Mouse (Mus musculus) midbrain, embryonic 12.5 days (tissue): Measurements from ENCODE around the gene Arl1. TPM values are rescaled to one million over a fixed set of nuclear protein-coding genes. Genes with fewer than 3 reads are reported as not detected.
A peak's percentile ranks its signal among the peaks of the same experiment; 100 is the strongest.

ENCODE experiments used
- ATAC-seq: fragments of 200-750 bp; cut with Nextera tagmentation; 2 replicates; pipeline ENCODE4 v1.8.0; 2017; ENCODE audit warnings: low read depth, moderate TSS enrichment, moderate library complexity; ENCODE audit not compliant: low FRiP score
- H3K27ac ChIP-seq: fragments of 300-500 bp; sonication (generic); replicated peaks from 2 replicates; pipeline ENCODE4 v1.5.1; 2016; ENCODE audit warnings: mild to moderate bottlenecking
- H3K27me3 ChIP-seq: fragments of 300-500 bp; sonication (generic); 2 replicates; pipeline ENCODE4 v1.6.1; 2016; ENCODE audit warnings: mild to moderate bottlenecking
- H3K36me3 ChIP-seq: fragments of 300-500 bp; sonication (generic); 2 replicates; pipeline ENCODE4 v1.6.1; 2016
- H3K4me1 ChIP-seq: fragments of 300-500 bp; sonication (generic); 2 replicates; pipeline ENCODE4 v1.6.1; 2016
- H3K4me2 ChIP-seq: fragments of 300-500 bp; sonication (generic); replicated peaks from 2 replicates; pipeline ENCODE4 v1.6.1; 2016; ENCODE audit warnings: mild to moderate bottlenecking, moderate library complexity
- H3K4me3 ChIP-seq: fragments of 300-500 bp; sonication (generic); 2 replicates; pipeline ENCODE4 v1.5.1; 2016; ENCODE audit warnings: mild to moderate bottlenecking
- H3K9ac ChIP-seq: fragments of 300-500 bp; sonication (generic); replicated peaks from 2 replicates; pipeline ENCODE4 v1.6.1; 2016; ENCODE audit warnings: mild to moderate bottlenecking, moderate library complexity
- H3K9me3 ChIP-seq: fragments of 300-500 bp; sonication (generic); 2 replicates; pipeline ENCODE4 v1.6.1; 2016; ENCODE audit warnings: mild to moderate bottlenecking
- WGBS: fragments of 180-500 bp; shearing (Covaris S2); methylation state at CpG from one replicate; pipeline ENCODE4 v1.1.7; 2016; 5-methylcytosine and 5-hydroxymethylcytosine counted together
- polyA plus RNA-seq: library from polyadenylated mRNA; unstranded; fragments of >200 nt; fragmentation: Nextera tagmentation; extraction: Ambion mirVana; gene quantifications from 2 replicates; pipeline ENCODE4 v1.2.1, GENCODE M21; 2016

Arl1 gene
- polyA plus RNA-seq: 135 and 145 TPM in 2 replicates

- Histone ChIP-seq H3K27ac (peak within 1 kb of the TSS; percentile 64), H3K4me1 (peaks cover 11% of the 10 kb centered on the region)
- under 1% methylated on average over 65 of the region's 65 CpGs for WGBS
Measured at GRCm38 (mm10) chr10:88730571-88731495, at the start of gene Arl1. Arl1 (plus strand) TSS chr10:88730858.

GRCm38 (mm10) chr10:88682904-88683563 is 47.6 kb upstream of the Arl1 start:
- 87% methylated on average over 4 of the region's 4 CpGs for WGBS
- no peak overlapping the region for H3K4me3 ChIP-seq
- H3K4me1 ChIP-seq: no peaks in the 10 kb centered on the region
- no peak for ATAC-seq
- H3K27ac ChIP-seq: no peak overlapping the region
- H3K9ac ChIP-seq: no peak overlapping the region
- no peak overlapping the region for H3K4me2 ChIP-seq
- no peaks in the 10 kb centered on the region for H3K36me3 ChIP-seq
- H3K9me3 ChIP-seq: no peaks in the 10 kb centered on the region
- no peaks in the 10 kb centered on the region for H3K27me3 ChIP-seq

More at GRCm38 (mm10) chr10:88730571-88731495, at the start of gene Arl1:
- 0 out of 2 replicates have a peak, but pooled peaks cover under 1% of the 10 kb centered on the region for H3K36me3 ChIP-seq
- peak within 1 kb of the TSS; percentile 95 for H3K4me3 ChIP-seq
- peak within 1 kb of the TSS; percentile 93 for H3K4me2 ChIP-seq
- peak within 1 kb of the TSS; percentile 93 for H3K9ac ChIP-seq
- H3K27me3 ChIP-seq: no peaks in the 10 kb centered on the region
- peak; percentile 93 for ATAC-seq
- no peaks in the 10 kb centered on the region for H3K9me3 ChIP-seq

DNA sequence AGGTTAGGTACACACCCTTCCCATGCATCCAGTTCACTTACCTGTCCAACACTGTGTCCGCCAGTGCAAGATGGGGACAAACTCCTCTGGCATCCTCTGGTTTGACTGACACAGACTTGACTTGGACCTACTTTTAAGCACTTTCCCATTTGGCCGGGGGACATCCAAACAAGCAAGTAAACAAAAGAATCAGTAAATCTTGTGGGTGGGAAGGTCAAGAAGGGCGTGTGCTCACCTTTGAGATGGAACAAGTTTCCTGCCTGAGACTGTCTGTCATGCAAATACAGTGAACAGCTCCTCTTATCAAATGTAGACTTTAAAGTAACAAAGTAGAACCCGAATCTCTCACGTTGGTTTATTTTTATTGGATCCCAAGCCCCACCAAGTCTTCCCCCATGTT is 45.7 kb upstream of the Arl1 start, which contains the start of gene Spic:
TSS of gene Spic (minus strand) at position 91 of the 400 bp plus-strand sequence.
- Histone ChIP-seq H3K27ac (no peak within 1 kb of the TSS), H3K27me3 (no peaks in the 10 kb centered on the region), H3K9me3 (no peaks in the 10 kb centered on the region), H3K4me3 (no peak within 1 kb of the TSS), H3K4me2 (no peak within 1 kb of the TSS), H3K9ac (no peak within 1 kb of the TSS), H3K4me1 (no peaks in the 10 kb centered on the region), H3K36me3 (no peaks in the 10 kb centered on the region)
- WGBS: 77% methylated on average over 5 of the region's 5 CpGs
- no peak for ATAC-seq

- WGBS: 68% methylated on average over 6 of the region's 6 CpGs
Measured at GRCm38 (mm10) chr10:88700938-88701337, 29.7 kb upstream of the Arl1 start.

GRCm38 (mm10) chr10:88708671-88709523 is 21.8 kb upstream of the Arl1 start:
- Histone ChIP-seq H3K4me2 (no peak overlapping the region), H3K9ac (no peak overlapping the region), H3K36me3 (no peaks in the 10 kb centered on the region), H3K27me3 (no peaks in the 10 kb centered on the region), H3K27ac (no peak overlapping the region), H3K9me3 (no peaks in the 10 kb centered on the region), H3K4me1 (no peaks in the 10 kb centered on the region), H3K4me3 (no peak overlapping the region)
- WGBS: 61% methylated on average over 10 of the region's 10 CpGs
- ATAC-seq: no peak

More at GRCm38 (mm10) chr10:88700938-88701337, 29.7 kb upstream of the Arl1 start:
- Histone ChIP-seq H3K9me3 (no peaks in the 10 kb centered on the region), H3K36me3 (no peaks in the 10 kb centered on the region), H3K27ac (no peak overlapping the region), H3K4me2 (no peak overlapping the region), H3K4me1 (no peaks in the 10 kb centered on the region), H3K9ac (no peak overlapping the region), H3K27me3 (no peaks in the 10 kb centered on the region), H3K4me3 (no peak overlapping the region)
- ATAC-seq: no peak

- H3K4me3 ChIP-seq: no peak overlapping the region
- H3K27ac ChIP-seq: no peak overlapping the region
- no peaks in the 10 kb centered on the region for H3K36me3 ChIP-seq
- no peaks in the 10 kb centered on the region for H3K27me3 ChIP-seq
- H3K9me3 ChIP-seq: no peaks in the 10 kb centered on the region
- no peak overlapping the region for H3K4me2 ChIP-seq
- H3K9ac ChIP-seq: no peak overlapping the region
- no peak for ATAC-seq
- no peaks in the 10 kb centered on the region for H3K4me1 ChIP-seq
- 84% methylated on average over 6 of the region's 6 CpGs for WGBS
Measured at GRCm38 (mm10) chr10:88712359-88712758, 18.3 kb upstream of the Arl1 start.

- H3K4me3 ChIP-seq: no peak overlapping the region
- 83% methylated on average over 4 of the region's 4 CpGs for WGBS
- H3K4me2 ChIP-seq: no peak overlapping the region
- no peaks in the 10 kb centered on the region for H3K9me3 ChIP-seq
- H3K36me3 ChIP-seq: no peaks in the 10 kb centered on the region
- H3K9ac ChIP-seq: no peak overlapping the region
- no peaks in the 10 kb centered on the region for H3K27me3 ChIP-seq
- no peak overlapping the region for H3K27ac ChIP-seq
- no peak for ATAC-seq
- no peaks in the 10 kb centered on the region for H3K4me1 ChIP-seq
Measured at GRCm38 (mm10) chr10:88714744-88715143, 15.9 kb upstream of the Arl1 start.

DNA sequence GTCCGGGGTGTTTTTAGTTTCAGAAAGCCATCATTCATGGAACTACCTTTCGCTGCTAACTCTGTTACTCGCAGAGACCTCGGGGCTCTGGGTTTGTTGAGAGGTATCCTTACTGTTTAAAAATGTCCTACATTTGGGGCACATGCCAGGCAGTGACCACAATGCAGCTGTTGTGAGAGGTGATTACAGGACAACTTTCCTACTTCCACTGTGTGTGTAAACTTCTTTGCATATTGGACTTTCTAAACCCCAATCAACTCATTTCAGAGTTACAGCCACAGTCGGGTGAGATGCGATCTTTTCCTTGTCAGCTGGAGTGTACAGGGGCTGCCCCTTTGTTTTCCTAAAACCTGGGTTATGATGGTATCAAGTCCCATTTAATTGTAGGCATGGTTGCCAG is 15.0 kb upstream of the Arl1 start:
- Histone ChIP-seq H3K9ac (no peak overlapping the region), H3K4me1 (no peaks in the 10 kb centered on the region), H3K9me3 (no peaks in the 10 kb centered on the region), H3K27me3 (no peaks in the 10 kb centered on the region), H3K36me3 (no peaks in the 10 kb centered on the region), H3K4me3 (no peak overlapping the region), H3K27ac (no peak overlapping the region), H3K4me2 (no peak overlapping the region)
- 81% methylated on average over 6 of the region's 6 CpGs for WGBS
- ATAC-seq: no peak

- no peaks in the 10 kb centered on the region for H3K27me3 ChIP-seq
- no peaks in the 10 kb centered on the region for H3K9me3 ChIP-seq
- no peak for ATAC-seq
- 58% methylated on average over 13 of the region's 13 CpGs for WGBS
- H3K9ac ChIP-seq: no peak overlapping the region
- no peaks in the 10 kb centered on the region for H3K36me3 ChIP-seq
- H3K4me2 ChIP-seq: no peak overlapping the region
- no peak overlapping the region for H3K27ac ChIP-seq
- H3K4me1 ChIP-seq: no peaks in the 10 kb centered on the region
- H3K4me3 ChIP-seq: no peak overlapping the region
Measured at GRCm38 (mm10) chr10:88716986-88717755, 13.5 kb upstream of the Arl1 start.

GRCm38 (mm10) chr10:88717756-88718025 is 13.0 kb upstream of the Arl1 start:
- no peaks in the 10 kb centered on the region for H3K36me3 ChIP-seq
- H3K4me1 ChIP-seq: no peaks in the 10 kb centered on the region
- no peak for ATAC-seq
- no peaks in the 10 kb centered on the region for H3K9me3 ChIP-seq
- 50% methylated on average over 2 of the region's 2 CpGs for WGBS
- H3K9ac ChIP-seq: no peak overlapping the region
- no peak overlapping the region for H3K4me2 ChIP-seq
- H3K4me3 ChIP-seq: no peak overlapping the region
- no peaks in the 10 kb centered on the region for H3K27me3 ChIP-seq
- no peak overlapping the region for H3K27ac ChIP-seq

DNA sequence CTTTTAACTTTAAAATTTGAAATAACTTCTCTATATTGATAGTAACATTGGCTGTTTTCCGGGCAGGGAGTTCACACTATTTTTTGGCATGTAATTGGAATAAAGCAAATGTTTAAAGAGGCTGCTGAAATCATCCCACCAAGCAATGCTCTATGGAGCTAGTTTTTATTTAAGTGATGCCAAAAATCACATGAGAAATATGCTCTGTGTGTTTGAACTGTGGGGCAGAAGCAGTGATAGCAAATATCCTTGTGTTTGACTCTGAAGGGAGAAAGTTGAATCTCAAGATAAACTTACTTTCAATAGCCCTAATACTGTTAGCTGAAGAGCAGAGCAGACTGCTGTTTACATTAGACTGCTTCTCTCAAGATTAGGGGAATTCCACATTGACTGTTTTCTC is 11.0 kb upstream of the Arl1 start:
- no peaks in the 10 kb centered on the region for H3K4me1 ChIP-seq
- H3K36me3 ChIP-seq: no peaks in the 10 kb centered on the region
- H3K4me2 ChIP-seq: no peak overlapping the region
- no peak overlapping the region for H3K9ac ChIP-seq
- WGBS: 85% methylated on average over 1 of the region's 1 CpGs
- H3K27ac ChIP-seq: no peak overlapping the region
- ATAC-seq: no peak
- H3K27me3 ChIP-seq: no peaks in the 10 kb centered on the region
- no peak overlapping the region for H3K4me3 ChIP-seq
- H3K9me3 ChIP-seq: no peaks in the 10 kb centered on the region
